Mouse (Mus musculus) common myeloid progenitor, adult 5-6 weeks (primary cell): Measurements from ENCODE around the gene Akt1. TPM values are rescaled to one million over a fixed set of nuclear protein-coding genes. Genes with fewer than 3 reads are reported as not detected.

ENCODE experiments used
- ATAC-seq: replicated peaks from 2 replicates; pipeline ENCODE4 v1.8.0; 2016; ENCODE audit warnings: low read depth, mild to moderate bottlenecking, moderate TSS enrichment, inconsistent platforms; ENCODE audit not compliant: poor library complexity, severe bottlenecking
- total RNA-seq: library from RNA; stranded (forward); fragments of 200-1000, 187-1606 nt; gene quantifications from 2 replicates; pipeline ENCODE4 v1.2.3, GENCODE M21; 2017

The Akt1 gene
- total RNA-seq, 1 experiment from 2014 or later: 95.3 TPM

- ATAC-seq: peak; percentile 73
Observed at GRCm38 (mm10) chr12:112604709-112605649, 69.7 kb downstream of the Akt1 start.

GRCm38 (mm10) chr12:112604022-112604421, 70.7 kb downstream of the Akt1 start:
- no peak for ATAC-seq

Other genes with a start within 250 kb of the Akt1 start
- not detected in 2 replicates for gene A530016L24Rik, start 185.4 kb downstream of the Akt1 start, total RNA-seq
- not detected in 2 replicates for gene Tmem179, start 158.1 kb downstream of the Akt1 start, total RNA-seq
- gene Inf2, start 86.1 kb downstream of the Akt1 start, total RNA-seq: 4.8 and 7.0 TPM in 2 replicates
- 33.6 and 35.4 TPM in 2 replicates for gene Adssl1, start 54.8 kb downstream of the Akt1 start, total RNA-seq
- gene Siva1, start 30.2 kb downstream of the Akt1 start, total RNA-seq: 198 and 209 TPM in 2 replicates
- 0.27 and 0.87 TPM in 2 replicates for gene Zbtb42, start 3.9 kb upstream of the Akt1 start, total RNA-seq
- gene Cep170b, start 45.6 kb upstream of the Akt1 start, total RNA-seq: 0.97 and 2.4 TPM in 2 replicates
- 4.6 and 8.0 TPM in 2 replicates for gene Pld4, start 85.8 kb upstream of the Akt1 start, total RNA-seq
- gene Ahnak2, start 127.8 kb upstream of the Akt1 start, total RNA-seq: not detected in 2 replicates
- 0.18 TPM in 1 of 2 replicates, not detected in the other for gene Clba1, start 134.1 kb upstream of the Akt1 start, total RNA-seq
- 59.4 and 64.7 TPM in 2 replicates for gene Cdca4, start 154.5 kb upstream of the Akt1 start, total RNA-seq
- gene Gpr132, start 193.3 kb upstream of the Akt1 start, total RNA-seq: 5.4 and 9.3 TPM in 2 replicates